Mouse (Mus musculus) layer of hippocampus, postnatal 25 days (tissue): ENCODE measurements around the gene Gm49387. TPM values are rescaled to one million over a fixed set of nuclear protein-coding genes. Genes with fewer than 3 reads are reported as not detected.

Experiments
- DNase-seq, 2 experiments: peaks; one replicate each; pipeline ENCODE4 v3.0.0; 2022; ENCODE audit warnings: mixed read lengths in 2 of 2, low spot score in 1 of 2; ENCODE audit errors: extremely low spot score in 1 of 2
- total RNA-seq, 2 experiments: library from RNA; stranded (reverse); gene quantifications; 2 replicates each; pipeline ENCODE4 v1.2.3; 2021

Gm49387 gene
- total RNA-seq: not detected

DNA sequence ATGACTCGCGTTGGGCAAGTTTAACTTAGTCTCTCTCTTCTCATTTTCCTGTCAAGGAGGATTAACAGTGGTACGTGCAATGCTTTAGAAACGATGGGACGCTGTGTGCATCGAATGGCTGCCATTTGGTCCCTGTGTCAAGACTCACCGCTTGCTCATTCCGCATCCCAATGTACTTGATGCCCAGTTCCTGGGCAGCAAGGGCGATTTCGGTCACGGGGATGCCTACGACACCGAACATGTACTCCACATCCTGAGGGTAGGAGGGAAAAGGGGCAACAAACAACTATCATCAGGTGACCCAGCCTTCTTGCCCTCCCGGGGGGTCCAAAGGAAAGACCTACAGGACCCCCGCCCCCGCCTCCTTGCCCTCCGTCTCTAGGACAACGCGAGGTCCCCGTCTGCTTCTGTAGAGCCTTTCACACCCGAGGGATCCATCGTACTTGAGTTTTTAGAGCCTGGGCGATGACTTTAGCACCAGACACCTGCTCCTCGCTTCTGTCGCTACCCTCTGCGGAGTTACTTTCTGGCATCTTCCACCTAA is at the start of gene Gm49387:
Gm49387 (minus strand) TSS at position 533 of the 544 bp plus-strand sequence.
- no peak for DNase-seq

DNA sequence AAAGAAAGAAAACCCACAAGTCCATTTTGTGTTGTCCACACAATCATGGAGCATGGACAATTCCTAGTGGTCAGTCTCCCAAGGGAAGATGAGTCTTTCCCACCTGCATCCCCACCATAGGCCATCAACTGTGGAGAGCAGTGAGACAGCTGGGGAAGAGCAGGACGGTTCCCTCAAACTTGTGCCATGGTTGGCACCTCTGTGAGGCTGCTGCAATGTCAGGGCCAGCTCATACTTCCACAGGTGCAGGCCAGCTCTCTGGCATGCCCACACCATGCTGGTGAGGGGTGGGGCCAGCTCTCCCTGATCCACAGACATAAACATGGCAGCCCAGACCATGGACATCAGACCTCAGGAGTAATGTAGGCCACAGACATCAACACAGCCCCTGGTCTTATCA is 45.6 kb upstream of the Gm49387 start:
- DNase-seq: no peak

DNA sequence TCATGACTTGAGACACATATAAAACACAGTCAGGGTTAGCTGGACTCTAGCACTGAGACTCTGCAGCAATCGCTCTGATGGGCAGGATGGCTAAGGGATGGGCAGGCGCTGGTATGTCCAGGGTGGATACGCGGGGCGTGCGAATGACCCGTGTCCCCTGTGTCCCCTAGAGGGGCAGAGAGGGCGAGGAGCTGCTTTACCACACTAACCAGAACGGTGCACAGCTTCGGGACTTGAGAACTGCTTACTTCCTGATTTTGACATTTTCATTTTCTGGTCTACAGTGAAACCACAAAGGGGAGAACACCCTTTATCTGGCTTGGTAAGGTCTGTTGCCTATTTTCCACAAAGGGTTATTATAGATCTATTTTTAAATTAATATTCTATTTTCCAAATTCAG is 45.0 kb upstream of the Gm49387 start:
- no peak for DNase-seq

DNA sequence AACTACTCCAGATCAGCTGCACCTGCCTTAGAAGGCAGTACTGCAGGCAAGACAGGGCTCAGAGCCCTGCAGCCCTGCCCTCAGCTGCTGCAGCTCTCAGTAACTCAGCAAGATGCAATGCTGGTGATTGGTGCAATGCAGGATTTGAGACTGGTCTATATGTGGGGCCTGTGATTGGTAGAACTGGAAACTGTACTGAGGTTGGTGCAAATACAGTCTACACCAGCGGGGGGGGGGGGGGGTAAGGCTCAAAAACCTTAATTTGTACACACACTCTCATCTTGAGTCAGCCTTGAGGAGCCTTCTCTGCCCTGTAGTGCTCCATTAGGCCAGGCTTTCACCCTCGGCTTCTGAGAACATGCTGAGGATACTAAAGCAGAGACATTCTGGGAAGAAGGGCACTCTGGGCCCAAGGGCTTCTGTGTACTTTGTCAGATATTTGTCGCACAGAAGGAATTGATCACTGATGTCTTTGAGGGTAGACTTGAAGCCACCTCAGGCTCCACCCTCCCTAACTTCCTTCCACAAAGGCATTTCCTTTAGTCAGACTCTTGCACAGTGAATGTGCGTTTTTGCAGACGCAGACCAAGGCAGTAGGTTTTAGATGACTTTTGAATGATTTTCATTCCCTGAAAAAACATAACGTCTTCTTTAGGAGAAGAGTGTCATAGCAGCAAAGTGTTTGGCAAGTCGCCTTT is 43.8 kb upstream of the Gm49387 start:
- DNase-seq: no peak

DNA sequence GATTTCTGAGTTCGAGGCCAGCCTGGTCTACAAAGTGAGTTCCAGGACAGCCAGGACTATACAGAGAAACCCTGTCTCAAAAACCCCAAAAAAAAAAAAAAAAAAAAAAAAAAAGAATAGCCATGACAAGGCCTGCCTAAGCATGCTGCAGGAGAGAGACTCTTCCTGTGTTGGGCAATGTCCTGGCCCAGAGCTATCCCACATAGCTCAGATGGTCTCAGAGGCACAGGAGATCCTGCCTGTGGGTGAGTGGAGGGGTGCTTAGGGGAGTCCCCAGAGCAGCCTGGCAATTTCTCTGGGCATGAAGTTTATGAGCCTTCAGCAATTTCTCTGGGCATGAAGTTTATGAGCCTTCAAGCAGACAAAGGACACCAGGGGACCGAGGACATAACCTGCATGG is 42.9 kb upstream of the Gm49387 start:
- DNase-seq: no peak

DNA sequence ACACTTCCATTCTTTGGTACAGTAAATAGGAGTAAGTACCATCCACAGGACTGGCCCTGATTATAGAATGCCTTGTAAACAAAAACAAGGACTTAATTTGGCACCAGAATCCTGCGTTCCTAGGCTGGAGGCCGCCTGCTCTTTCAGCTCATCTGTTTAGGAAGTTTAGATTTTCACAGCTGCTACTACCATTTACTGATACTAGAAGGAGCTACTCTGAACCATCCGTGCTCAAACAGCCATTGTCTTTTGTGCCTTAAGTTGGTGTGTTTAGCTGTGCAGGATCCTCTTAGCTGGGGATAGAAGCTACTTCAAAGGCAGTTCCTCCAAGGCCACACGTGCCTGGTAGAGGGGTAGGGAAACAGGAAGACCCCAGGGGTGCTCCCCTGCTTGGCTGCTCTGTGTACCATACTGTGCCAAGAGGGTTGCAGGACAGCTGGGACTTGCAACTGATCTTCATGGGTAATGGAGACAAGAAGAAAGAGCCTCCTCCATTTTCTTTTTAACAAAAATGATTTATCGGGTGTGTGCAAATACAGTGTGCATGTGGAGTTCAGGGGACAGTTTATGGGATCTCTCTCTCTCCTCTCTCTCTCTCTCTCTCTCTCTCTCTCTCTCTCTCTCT is 41.4 kb upstream of the Gm49387 start:
- no peak for DNase-seq

DNA sequence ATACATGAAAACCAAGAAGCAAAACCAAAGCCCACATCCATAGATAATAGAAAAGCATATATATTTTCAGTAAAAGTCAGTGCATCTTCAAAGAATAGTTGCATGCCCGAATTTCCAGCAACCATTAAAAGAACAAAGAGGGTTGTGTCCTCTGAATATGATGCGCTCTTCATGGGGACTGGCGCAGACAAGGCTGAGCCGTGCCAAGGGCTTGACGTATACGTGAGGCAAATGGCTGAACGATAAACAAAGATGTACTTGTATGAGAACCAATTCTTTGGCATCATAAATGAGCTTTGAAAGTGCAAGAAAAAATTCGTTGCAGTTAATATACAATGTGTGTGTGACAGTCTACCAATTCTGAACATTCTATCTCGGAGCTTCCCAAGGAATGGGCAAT is 40.6 kb upstream of the Gm49387 start:
- DNase-seq: no peak

DNA sequence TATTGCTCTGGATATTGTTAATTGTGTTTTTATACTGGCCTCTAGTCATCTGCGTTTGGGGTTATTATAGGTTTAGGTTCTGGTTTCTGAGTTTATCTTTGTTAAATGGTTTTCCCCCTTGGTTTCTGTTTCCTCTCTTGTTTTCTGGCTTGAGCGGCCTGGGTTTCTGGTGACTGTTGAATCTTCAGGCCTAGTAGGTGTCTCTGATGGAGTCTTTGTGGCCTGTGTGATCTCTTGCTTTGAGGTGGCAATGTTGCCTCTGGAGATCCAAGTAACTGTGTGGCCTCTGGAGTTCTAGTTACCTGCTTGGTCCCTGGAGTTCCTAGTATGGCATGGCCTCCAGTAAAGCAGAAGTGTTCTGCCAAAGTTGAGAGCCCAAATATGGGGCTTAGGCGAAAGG is 40.0 kb upstream of the Gm49387 start:
- no peak for DNase-seq

DNA sequence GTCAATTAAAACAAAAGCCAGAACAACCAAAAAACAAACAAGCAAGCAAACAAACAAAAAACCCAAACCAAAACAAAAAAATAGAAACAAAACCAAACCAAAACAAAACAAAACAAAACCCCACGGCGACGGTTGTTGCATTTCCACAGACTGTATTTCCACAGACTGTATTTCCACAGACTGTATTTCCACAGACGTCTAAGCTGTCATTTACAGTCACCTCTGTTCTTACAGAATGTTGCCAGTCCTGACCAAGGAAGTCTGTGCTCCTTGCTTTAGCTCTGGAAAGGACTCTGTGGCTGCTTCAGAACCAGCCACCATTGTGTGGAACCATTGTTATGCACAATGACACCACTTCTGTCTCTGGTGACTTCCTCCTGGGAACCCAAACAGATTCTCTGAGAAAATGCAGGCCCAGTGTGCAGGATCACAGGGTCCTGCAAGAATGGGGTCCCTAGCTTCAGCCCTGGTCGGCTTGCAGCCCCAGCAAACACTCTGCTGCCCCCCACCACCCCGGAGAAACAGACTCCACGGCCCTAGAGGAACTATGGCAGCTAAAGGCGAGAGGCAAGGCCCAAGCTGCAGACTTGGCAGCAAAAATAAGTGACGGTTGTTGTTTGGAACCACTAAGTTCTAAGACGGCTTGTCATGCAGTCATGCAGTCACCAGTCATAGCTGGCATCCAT is 31.1 kb upstream of the Gm49387 start:
- DNase-seq: no peak

DNA sequence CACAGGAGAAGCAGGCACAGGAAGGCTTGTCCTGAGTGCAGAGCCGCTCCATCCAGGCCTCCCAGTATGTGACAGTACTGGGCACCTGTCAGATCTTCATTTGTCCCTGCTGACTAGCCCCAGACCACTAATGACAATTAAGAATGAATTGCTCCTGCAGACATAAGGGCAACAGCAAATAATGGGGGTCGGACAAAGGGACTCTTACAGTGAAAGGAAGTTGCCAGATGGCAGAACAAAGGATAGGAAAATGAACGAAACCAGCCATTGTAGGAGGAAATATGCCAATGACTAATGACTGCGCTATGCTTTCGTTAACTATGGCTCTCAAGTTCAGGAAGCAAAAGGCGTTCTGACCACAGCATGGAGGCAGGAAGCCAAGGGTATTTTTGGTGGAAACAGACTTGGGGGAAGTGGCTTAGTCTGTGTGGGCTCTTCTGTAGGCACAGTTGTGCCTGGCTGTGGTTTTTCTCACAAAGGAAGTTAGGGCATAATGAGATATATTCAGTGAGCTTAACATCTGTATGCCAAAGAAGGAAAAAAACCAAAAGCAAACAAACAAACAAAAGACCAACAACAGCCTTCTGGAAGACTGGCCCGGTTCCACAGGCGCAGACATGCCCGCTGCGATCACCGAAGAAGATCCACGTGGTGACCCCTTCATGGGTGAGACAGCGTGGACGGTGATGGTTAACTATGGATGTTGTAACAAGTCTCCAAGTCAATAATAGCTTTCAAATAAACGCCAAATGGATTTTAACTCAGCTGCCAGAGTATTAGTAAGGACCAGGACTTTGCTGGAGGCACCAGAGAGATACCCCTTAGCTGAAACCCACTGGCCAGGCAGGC is 29.2 kb upstream of the Gm49387 start:
- DNase-seq: no peak

DNA sequence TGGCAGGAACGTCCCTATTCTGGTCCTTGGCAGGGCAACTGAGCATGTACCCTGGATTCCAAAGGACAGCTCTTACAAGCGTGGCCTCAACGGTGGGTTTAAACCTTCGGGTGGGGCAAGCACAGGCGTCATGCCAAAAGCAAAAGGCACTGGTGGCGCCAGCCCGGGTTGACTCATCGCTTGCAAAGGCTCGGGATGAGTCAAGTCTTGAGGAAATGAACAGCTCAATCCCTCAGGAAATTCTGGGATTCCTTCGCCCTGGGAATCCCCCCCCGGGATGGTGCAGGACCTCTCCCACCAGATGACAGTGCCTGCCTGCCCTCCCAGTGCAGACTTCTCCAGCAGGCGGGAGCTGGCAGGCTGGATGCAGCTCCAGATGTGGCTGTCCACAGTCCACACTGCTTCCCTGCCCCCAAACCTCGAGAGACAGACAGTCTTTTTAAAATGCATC is 28.5 kb upstream of the Gm49387 start:
- peak; percentile 39 to 47 for DNase-seq

DNA sequence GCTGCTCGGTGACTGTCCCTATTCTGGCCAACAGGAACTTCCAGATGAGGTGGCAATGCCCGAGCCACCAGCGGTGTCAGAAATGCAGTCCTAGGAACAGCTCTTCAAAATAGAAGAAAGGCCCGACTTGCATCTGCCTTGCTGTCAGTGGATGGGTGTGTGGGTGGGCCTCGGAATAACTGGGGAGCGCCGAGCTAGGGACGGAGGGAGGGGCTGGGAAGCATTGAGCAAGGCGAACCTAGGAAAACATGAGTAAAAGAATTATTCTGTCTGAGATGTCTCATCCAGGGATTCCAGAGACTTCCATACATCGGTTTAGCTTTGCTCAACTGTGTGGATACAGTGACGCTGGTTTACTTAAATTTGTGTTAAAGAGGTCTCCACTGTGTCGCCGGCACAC is 27.6 kb upstream of the Gm49387 start:
- DNase-seq: no peak

DNA sequence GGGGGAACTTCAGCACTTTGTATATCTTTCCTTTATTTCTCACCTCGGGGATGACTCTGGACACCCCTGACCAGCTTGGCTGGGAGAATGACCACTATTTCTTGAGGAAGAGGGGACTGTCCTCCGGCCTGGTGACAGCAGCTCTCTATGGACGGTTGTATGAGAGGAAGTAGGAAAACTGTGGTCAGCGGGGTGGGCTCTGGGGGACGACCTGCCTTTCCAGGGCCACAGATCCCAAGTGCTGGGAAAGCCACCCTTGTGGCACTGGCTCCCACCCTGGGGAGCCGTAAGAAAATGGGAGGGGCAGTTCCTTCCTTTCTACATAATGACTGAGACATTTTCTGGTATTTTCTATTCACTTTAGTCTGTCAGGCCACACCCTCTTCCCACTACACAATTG is 27.1 kb upstream of the Gm49387 start:
- no peak for DNase-seq

DNA sequence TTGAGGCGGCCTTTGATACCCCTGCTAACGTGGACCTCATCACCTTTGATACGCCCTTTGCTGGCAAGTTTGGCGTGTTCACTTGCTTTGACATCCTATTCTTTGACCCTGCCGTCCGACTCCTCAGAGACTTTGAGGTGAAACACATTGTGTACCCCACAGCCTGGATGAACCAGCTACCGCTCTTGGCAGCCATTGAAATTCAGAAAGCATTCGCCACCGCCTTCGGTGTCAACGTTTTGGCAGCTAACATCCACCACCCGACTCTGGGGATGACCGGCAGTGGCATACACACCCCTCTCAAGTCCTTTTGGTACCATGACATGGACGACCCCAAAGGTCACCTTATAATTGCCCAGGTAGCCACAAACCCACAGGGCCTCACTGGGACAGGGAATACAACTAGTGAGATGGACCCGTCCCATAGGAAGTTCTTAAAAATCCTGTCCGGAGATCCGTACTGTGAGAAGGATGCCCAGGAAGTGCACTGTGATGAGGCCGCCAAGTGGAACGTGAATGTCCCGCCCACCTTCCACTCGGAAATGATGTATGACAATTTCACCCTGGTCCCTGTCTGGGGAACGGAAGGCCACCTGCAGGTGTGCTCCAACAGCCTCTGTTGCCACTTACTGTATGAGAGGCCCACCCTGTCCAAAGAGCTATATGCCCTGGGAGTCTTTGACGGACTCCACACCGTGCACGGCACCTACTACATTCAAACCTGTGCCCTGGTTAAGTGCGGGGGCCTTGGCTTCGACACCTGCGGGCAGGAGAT is 26.4 kb upstream of the Gm49387 start:
- no peak for DNase-seq

DNA sequence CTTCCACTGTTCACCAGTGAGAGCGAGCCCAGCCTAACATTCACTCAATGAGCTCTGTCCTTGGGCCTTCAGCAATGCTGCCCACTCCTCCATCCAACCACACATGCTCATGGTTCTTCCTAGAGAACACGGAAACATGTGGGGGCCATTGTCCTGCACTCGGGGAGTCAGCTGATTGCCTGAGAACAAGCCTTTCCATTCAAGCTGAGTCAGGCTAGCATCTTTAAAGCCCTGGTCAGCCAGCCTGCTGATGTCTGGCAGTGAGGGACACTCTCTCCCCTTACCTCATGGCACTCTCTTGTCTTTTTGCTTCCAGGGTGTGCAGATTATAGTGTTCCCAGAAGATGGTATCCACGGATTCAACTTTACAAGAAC is 24.9 kb upstream of the Gm49387 start:
- no peak for DNase-seq

DNA sequence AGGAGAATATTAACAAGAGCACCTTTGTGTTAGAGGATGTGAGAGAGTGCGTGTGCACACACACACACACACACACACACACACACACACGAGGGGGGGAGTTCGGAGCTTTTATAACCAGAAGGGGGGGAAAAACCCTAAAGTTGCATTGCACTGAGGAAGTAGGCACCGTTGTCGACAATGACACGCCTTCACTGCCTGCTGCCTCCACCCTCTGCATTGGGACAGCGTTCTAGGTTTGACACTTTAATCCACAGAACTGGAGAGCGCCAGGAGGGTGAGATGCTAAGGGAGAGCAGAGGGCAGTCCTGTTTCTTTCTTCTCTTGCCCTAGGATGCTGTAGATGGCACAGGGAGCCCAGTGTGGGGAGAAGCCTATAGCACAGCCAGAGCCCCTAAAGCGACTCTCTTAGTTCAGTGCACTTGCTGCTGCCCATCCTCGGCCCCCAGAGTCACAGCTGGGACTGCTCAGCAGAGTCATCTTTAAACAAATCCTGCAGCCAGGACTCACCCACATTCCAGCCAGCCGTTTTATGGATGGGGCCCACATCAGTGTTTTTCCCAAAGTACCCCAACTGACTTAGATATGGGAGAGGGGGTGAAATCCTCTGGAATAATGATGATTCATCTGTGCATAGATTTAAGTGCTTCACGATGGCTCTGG is 24.4 kb upstream of the Gm49387 start:
- no peak for DNase-seq

DNA sequence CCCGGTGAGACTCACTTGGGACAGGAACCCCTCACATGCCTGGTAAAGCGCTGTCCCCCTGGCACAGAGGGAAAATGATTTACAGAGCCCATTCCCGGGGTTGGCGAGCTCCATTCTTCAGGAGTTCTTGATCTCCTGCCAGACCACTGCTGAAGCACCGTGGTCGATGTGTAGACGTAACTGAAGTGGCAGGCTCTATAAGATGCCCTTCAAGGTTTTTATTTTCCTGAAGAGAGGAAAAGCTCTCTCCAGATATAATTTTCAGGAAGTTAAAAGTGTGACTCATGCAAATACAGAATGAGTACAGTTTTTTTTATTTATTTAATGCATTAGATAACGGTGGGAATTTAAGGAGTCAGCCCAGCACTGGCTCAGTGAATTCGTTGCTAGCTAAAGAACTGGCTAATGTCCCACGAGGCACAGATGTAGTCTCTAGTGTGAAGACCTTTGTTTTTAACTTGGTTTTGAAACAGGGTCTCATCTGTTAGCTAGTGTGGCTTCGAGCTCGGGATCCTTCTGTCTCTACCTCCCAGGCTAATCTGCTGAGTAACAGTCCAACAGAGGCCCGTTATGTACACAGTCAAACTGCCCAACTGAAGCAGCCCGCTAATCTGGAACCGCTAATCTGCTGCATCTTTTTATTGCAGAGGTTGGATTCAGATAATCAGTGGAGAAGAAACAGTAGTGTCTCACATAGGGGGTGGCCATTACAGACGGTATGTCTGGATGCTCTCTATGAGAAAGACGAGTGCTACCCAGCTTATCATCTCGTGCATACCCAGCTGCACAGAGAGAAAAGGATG is 23.6 kb upstream of the Gm49387 start:
- no peak for DNase-seq

DNA sequence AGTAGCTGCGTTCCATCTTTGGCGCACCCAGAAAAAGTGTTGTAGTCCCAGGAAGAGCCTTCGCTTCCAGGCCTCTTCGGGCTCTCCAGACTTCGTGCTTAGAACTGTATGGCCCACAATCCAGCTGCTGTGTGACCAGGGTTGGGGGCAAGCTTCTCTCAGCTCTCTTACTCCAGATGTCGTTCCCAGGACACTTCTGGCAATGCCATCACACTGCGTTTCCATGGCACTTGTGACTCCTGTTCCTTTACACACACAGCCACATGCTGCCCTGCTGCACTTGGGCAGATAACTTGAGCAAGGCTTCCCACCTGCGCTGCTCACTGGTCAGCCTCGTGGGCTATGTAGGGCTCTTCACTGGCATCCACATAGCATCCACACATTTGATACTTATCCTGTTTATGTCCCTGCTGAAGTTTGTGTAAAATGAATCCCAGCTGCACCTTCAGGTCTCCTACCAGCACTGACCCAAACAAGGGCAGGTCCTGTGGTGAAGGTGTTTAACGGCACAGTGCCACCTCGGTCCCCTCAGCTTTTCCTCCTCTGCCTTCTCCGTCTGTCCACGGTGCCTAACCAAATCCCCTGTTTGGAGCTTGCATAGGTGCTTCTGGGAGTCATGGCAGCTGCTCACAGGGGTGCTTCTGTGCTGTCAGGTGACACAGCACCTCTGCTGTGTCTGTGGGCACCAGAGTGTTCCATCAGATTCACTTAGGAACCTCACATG is 22.9 kb upstream of the Gm49387 start:
- DNase-seq: no peak
